Mouse (Mus musculus): Measurements from ENCODE around the gene Jak1. TPM values are rescaled to one million over a fixed set of nuclear protein-coding genes. Genes with fewer than 3 reads are reported as not detected.

The Jak1 gene
- polyA plus RNA-seq (2012; rRNA removed; ENCODE audit: low replicate concordance) = 57.4 and 78.0 TPM in 2 replicates

DNA sequence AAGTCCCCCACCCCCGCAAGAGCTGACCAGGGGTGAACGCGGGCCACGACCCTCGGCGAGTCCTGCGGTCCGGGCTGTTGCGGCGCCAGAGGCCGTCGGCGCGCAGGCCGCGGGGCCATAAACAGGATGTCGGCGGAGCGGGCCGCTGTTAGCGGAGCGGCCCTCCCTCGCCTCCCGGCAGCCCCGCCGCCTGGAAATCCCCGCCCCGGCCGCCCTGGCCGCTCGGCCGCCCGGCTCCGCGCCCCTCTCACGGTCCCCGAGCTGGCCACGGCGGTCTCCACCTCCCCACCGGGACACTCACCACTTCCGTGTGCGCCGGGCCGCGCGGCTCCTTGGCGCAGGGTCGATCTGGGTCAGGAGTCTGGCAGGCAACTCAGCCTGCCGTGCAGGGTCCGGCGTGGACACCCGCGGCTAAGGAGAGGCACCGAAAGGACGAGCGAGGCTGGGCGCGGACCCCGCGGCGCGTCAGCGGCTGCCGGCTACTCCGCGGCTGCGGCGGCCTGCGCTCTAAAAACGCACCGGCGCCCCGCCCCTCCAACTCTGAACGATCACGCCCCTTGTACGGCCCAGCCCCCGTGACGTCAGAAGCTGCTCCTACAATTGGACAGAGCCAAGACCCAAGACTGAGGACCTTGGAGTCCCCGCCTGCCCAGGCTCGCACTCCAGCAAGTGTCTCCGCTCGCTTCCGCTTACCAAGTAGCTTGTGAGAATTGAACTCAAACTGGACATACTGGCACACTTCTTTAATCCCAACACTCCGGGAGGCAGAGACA is at the start of gene Jak1:
Jak1 (minus strand) TSS at position 542 of the 773 bp plus-strand sequence.

Other genes with a start within 250 kb of the Jak1 start
- gene Gm10577, start 244.6 kb downstream of the Jak1 start, polyA plus RNA-seq (2012; rRNA removed; ENCODE audit: low replicate concordance) = not detected in 2 replicates
- gene Raver2, start 196.3 kb downstream of the Jak1 start, polyA plus RNA-seq (2012; rRNA removed; ENCODE audit: low replicate concordance) = 3.3 and 3.8 TPM in 2 replicates
- 1.1 and 1.8 TPM in 2 replicates for gene Ak4, start 154.0 kb upstream of the Jak1 start, polyA plus RNA-seq (2012; rRNA removed; ENCODE audit: low replicate concordance)
- gene Dnajc6, start 231.4 kb upstream of the Jak1 start, polyA plus RNA-seq (2012; rRNA removed; ENCODE audit: low replicate concordance) = 1.0 and 1.6 TPM in 2 replicates

Data from mammary gland, adult 2 months (tissue).